Mouse (Mus musculus) liver, adult (tissue): ENCODE data around the gene Cops7b.

Experiments
- GATA4 ChIP-seq: IDR thresholded peaks from 2 replicates; pipeline ENCODE4 v1.6.1; 2014; ENCODE audit warnings: mild to moderate bottlenecking, low read length; ENCODE audit not compliant: insufficient replicate concordance

Gene Cops7b

DNA sequence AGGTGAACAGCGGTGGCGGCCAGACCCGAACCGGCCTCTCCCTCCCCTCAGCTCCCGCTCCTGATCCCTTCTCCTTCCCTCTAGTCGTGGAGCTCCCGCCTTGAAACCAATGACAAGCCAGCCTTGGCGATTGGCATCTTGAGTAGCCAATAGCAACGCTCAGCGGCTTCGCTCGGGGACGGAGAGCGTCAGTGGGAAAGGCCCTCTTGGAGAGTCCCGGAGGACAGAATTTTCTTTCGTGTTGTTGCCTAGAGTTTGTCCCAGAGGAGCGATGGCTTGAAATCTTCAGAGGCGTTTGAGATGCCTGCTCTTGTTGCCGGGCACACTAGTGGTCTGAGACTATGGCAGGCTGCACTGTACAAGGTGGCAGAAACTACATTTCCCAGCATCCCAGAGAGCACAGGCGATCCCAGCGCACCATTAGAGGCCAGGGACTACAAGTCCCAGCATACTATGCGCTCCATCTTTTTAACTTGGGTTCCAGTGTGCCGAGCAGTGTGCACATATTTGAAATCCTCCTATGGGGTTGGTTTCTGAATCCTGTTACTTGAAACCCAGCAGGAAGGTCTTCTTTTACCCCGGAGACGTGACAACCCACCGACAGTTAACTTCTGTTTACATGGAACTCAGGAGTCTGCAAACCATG is at the start of gene Cops7b, which contains the start of gene Pde6d:
Gene Cops7b (plus strand): TSS at position 454 of the 646 bp plus-strand sequence.
Gene Pde6d (minus strand): TSS at position 179 of the 646 bp plus-strand sequence.
- TF ChIP-seq GATA4 = no peak

DNA sequence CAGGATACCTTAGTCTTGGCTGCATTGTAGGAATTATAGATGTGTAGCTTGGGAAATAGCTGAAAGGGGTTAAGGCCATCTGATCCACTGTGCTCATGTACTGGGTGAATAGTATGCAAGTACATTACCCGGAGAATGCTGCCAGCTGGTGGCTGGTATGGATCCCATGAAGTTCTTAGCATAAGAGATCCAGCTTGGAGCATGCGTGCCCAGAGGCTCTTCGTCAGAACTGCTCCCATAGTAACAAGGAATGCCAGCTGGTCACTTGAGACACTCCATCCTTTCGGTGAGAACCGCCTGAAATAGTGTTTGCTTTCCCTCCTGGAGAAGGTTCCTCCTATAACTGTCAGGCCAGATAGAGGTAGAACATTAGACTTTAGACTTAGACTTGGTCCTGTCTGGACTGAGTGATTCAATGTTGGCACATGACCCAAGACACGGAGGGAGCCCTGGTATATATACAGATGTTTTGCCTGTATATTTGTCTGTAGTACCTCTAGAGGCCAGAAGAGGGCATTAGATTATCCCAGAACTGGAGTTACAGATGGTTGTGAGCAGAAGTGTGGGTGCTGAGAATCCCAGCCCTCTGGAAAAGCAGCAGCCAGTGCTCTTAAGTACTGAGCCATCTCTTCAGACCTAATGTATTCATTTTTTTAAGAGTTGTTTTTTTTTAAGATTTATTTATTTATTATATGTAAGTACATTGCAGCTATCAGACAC is 49.1 kb upstream of the Cops7b start:
- TF ChIP-seq GATA4 = no peak

DNA sequence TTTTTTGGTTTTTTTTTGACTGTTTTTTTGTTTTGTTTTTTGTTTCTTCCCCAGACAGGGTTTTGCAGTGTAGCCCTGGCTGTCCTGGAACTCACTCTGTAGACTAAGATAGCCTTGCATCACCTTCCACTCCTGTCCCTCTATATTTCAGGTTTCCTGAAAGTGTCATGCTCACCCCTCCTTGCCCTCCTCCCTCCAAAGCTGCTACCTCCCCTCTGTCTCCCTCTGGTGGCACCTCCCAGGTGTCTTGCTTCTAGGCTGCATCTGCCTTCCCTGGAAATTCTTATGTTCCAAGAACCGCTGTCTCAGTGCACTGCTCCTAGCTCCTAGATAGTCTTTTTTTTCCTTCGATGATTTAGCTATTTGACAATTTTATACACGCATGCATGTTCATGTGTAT is 44.3 kb upstream of the Cops7b start:
- no peak for TF ChIP-seq GATA4

DNA sequence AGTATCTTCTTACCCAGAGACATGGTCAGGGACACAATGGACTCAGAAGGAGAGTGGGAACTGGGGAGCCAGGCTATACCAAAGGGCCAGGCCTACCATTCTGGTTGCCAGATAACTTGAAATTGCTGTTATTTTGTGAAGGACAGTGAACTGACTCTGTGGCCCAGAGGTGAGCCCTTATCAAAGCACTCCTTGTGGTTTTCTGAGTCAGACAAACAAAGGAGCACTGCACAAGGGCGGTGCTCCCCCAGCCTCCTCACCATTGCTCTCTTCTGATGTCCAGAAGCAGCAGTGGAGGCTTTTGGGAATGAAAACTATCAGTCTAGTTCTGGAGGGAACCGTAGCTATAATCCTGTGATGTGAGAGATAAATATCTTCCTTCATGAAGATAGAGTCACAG is 40.1 kb upstream of the Cops7b start:
- TF ChIP-seq GATA4 = no peak

DNA sequence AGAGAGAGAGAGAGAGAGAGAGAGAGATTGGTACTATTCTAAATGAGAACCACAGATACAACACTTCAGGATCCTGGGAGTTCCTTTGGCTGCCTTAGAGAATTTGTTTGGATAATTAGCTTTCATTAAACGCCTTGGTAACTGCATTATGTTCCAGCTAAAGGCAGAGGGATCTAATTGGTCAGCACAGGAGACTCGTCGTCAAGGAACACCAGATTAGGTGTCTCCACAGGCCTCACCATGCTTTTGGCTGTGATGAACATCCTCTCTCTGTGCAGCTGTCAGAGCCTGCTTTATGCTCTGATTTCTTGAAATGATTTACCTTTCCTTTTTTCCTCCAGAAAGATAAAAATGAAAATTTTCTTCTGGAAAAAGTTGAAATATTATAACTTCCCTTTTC is 35.9 kb upstream of the Cops7b start:
- TF ChIP-seq GATA4 = no peak

DNA sequence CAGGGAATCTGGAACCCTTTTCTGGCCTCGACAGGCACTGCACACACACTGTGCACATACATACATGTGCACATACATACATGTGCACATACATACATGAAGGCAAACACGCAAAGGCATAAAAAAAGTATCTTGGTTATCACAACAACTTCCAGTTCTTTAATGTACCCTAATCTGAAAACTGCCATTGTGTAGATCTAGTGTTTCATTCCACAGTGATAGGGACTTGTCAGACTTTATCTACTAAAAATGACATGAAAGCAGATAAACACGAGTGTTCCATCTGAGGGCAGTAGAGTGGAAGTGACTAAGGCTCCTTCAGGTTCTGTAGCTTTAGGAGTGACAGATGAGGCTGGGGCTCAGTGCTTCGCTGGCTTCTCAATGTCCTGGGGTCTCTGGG is 31.4 kb upstream of the Cops7b start:
- no peak for TF ChIP-seq GATA4

DNA sequence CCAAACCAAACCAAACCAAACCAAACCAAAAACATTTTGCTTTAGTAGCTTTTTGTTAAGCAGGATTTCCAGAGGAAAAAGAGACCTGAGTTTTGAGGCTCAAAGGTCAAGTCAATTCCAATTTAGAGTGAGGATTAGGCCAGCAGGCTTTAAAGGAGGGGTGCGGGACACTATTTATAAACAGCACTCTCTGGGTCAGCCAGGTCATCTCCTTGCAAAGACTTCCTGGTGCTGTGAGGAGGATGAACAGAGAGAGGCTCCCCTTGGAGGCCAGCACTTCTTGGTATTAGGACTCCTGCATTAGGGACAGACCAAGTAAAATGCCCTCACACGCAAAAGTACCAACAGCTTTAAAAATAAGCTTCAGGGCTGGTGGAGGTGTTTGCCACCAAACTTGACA is 30.8 kb upstream of the Cops7b start:
- TF ChIP-seq GATA4 = no peak

DNA sequence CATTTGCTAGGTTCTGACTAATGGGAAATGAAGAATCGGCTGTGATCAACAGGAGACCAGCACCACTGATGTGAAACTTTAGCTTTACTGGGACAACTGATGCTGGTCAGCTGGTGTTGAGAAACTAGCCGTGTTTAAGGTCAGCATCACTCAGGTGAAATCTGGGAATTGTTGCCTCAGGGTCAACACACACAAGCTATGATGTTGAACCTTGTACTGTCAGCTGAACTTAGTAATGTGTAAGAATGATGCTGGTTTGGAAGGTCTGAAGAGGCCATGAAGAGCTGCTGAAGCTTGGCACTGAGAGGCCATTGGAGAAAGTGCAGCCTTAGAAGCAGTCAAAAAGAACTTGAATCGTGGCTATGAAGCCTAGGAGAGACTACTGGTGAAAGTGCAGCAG is 27.0 kb upstream of the Cops7b start:
- TF ChIP-seq GATA4 = no peak

DNA sequence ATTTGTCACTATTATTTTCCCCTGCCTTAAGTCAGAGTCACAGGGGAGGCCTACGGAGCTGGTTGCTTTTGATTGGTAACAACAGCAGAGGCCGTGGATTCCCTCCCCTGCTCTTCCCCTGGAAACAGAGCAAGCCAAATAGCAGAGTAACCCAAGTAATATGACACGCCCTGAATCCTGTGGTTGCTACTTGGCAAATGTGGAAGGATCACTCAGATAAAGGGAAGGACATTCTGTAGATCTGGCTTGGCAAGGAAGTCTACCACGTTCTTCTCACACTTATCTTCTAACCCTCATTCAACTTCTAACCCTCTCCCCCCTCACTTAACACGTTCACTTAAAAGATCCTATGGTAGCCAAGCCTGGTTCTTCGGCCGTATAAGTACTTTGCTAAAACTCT is 24.8 kb upstream of the Cops7b start:
- TF ChIP-seq GATA4 = no peak; the same call in 1 of the 2 replicates

DNA sequence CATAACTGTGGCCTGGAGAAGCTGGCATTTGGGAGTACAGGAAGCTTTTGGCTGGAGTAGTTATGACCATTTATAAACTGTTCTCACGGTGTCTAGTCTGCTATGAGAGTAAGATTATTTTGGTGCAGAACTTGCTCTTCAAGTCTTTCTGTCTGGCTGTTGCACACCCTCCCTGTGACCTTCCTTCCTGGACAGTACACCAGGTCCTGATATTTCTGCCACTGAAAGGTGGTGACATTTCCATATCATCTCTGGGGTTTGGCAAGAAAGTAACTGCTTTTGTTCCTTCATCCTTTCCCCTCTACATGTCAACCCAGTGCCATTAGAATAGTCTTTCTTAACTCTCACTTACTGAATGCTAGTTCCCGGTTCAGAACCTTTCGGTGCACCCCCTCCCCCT is 23.5 kb upstream of the Cops7b start:
- no peak for TF ChIP-seq GATA4

DNA sequence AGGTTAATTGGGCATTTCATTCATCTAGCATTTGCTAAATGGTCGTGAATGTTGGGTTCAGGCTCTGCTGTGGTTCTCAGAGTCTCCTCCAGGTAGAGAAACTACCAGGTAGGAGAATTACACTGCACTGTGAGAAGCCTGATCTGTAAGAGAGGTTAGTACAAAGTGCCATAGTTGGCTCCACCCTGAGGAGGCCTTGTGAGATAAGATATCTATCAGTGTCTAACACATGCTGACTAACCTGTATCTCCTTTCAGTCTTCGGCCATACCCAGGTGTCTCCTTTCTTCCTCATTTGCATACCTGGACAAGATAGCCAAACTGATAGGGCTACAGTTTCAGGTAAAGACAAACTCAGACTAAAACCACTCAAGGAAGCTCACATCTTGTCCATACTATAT is 20.0 kb upstream of the Cops7b start:
- no peak for TF ChIP-seq GATA4

DNA sequence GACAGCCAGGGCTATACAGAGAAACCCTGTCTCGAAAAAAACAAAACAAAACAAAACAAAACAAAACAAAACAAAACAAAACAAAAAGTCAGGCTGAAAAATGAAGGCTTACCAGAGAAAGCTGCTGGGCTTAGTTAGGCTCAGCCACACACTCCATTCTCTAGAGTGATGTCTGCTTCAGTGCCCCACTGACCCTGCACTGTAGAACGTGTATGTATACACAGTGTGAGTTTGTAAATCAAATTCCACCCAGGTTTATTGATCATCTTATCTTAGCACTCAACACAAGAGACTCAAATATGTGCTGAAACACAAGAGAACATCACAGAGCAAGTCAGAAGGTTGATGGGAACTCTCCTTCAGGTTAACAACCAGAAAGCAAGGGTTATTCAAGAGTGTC is 14.3 kb upstream of the Cops7b start:
- no peak for TF ChIP-seq GATA4

DNA sequence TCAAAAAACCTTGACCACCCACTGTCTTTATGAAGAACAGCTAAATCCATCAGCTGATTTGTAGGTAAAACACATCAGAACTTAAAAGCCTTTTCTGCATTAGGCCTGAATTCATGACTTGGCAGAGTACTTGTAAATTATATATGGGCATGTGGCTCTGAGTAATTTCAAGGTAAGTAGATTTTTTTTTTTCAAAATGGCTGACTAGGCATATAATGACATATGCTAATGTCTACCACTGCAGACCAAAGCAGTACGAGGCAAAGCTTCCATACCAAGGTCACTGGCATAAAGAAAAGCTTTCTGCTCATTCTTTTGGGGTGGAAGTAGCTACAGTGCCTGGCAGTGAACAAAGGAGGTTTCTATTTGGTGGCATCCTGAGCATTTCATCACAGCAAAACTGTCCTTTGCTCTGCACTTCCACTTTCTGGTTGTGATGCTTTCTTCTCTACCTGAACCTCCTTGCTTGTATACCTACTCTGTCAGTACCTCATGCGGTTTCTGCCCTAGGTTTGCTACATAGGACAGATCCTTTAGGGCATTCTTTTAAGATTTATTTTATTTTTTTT is 13.3 kb upstream of the Cops7b start:
- TF ChIP-seq GATA4 = no peak

DNA sequence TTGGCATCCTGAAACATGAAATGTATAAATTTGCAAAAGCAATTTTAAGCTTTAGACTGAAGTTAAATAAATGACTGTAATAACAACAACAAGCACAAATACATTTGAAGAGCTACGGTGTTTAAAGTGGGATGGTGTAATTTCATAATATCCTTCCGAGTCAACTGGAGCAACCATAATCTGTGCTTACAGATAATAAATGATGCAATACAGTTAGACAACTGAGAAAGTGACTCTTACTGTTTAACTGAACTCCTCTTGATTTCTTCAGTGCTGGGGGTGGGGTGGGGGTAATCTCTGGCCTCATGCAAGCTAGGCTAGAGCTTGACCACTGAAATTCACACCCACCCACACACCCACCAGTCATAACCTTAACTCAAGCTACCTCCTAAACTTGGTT is 11.3 kb upstream of the Cops7b start:
- TF ChIP-seq GATA4 = no peak

DNA sequence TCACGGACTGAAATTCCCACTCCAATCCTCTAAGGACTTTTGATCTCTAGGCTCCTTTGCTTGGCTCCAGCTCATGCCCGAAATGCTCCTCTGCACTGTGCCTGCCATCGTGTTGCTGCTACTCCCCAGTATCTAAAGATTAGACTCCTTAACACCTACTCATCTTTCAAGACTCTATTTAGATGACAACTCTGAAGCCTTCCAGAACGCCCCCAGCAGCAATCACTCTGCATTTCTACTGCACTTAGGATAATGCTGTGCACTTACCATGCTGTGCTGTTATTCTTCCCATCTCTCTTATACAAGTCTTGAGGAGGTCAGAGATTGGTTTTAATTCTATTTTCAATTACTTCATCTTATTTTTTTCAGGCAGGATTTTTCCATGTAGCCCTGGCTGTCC is 10.8 kb upstream of the Cops7b start:
- TF ChIP-seq GATA4 = no peak

DNA sequence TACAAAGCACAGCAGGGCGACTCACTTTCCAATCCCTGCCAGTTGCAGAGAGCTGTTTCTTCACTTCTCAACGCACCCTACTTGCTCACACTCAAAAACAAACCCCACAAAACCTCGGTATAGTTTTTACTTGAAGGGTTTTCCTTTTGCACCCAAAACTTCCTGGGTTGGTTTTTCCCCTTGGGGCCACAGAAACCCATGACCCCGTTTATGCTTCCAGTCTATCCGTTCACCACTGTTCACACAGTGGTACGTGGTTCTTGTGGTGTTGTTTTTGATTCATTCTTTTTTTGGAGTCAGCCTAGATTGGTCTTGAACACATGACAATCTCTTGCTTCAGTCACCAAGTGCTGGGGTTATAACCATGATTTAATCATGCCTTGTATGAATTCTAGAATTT is 2.3 kb upstream of the Cops7b start:
- TF ChIP-seq GATA4 = no peak
